Mouse (Mus musculus) liver, adult 2 months (tissue): ENCODE results near the gene Dglucy. TPM values are rescaled to one million over a fixed set of nuclear protein-coding genes. Genes with fewer than 3 reads are reported as not detected.

Experiments used
- DNase-seq: peaks from one replicate; pipeline ENCODE4 v3.0.0-alpha.2; 2011; ENCODE audit warnings: low read depth, low spot score; ENCODE audit errors: extremely low read depth
- H3K27ac ChIP-seq: fragments of 200-500 bp; replicated peaks from 2 replicates; pipeline ENCODE4 v1.5.1; 2012; ENCODE audit warnings: low read depth, mild to moderate bottlenecking, control low read depth, inconsistent platforms, low read length; ENCODE audit not compliant: insufficient read depth
- H3K27me3 ChIP-seq: fragments of 200-500 bp; 2 replicates; pipeline ENCODE4 v1.6.1; 2012; ENCODE audit warnings: mild to moderate bottlenecking, moderate library complexity, low read length, inconsistent platforms; ENCODE audit not compliant: control insufficient read depth, insufficient read depth
- H3K36me3 ChIP-seq: fragments of 200-500 bp; 2 replicates; pipeline ENCODE4 v1.6.1; 2012; ENCODE audit warnings: low read length, inconsistent platforms; ENCODE audit not compliant: control insufficient read depth, insufficient read depth
- H3K4me1 ChIP-seq: fragments of 200-500 bp; 2 replicates; pipeline ENCODE4 v1.6.1; 2011; ENCODE audit warnings: low read length; ENCODE audit not compliant: control insufficient read depth, insufficient read depth
- H3K4me3 ChIP-seq: fragments of 200-500 bp; 2 replicates; pipeline ENCODE4 v1.5.1; 2011; ENCODE audit warnings: low read depth, mild to moderate bottlenecking, control low read depth, low read length, moderate library complexity; ENCODE audit not compliant: insufficient read depth
- H3K79me2 ChIP-seq: fragments of 200-500 bp; 2 replicates; pipeline ENCODE4 v1.6.1; 2012; ENCODE audit warnings: inconsistent platforms, mild to moderate bottlenecking, low read length, moderate library complexity; ENCODE audit not compliant: control insufficient read depth, insufficient read depth
- H3K9ac ChIP-seq: fragments of 200-500 bp; 2 replicates; pipeline ENCODE4 v1.6.1; 2012; ENCODE audit warnings: low read depth, mild to moderate bottlenecking, control low read depth, inconsistent platforms, low read length
- CTCF ChIP-seq: fragments of 200-500 bp; IDR thresholded peaks from 2 replicates; pipeline ENCODE4 v1.5.1; 2011; ENCODE audit warnings: low read depth, low read length, control low read depth
- POLR2A ChIP-seq: fragments of 200-500 bp; IDR thresholded peaks from 2 replicates; pipeline ENCODE4 v1.6.1; 2011; ENCODE audit warnings: low read length, control low read depth; ENCODE audit not compliant: insufficient read depth; ENCODE audit errors: extremely low read depth
- WGBS: fragments of 180-500 bp; shearing (Covaris S2); methylation state at CpG from one replicate; pipeline ENCODE4 v1.1.7; 2018; 5-methylcytosine and 5-hydroxymethylcytosine counted together
- polyA plus RNA-seq: library from polyadenylated mRNA; depleted of rRNA; stranded (reverse); fragments of >200 nt; gene quantifications from 2 replicates; pipeline ENCODE4 v1.2.3, GENCODE M21; 2012
- total RNA-seq: library from RNA; depleted of rRNA; stranded (reverse); fragments of >200 nt; gene quantifications from 2 replicates; pipeline ENCODE4 v1.2.3, GENCODE M21; 2014

Dglucy gene
- total and polyA plus RNA-seq, 2 experiments = 35.2 to 36.8 TPM

DNA sequence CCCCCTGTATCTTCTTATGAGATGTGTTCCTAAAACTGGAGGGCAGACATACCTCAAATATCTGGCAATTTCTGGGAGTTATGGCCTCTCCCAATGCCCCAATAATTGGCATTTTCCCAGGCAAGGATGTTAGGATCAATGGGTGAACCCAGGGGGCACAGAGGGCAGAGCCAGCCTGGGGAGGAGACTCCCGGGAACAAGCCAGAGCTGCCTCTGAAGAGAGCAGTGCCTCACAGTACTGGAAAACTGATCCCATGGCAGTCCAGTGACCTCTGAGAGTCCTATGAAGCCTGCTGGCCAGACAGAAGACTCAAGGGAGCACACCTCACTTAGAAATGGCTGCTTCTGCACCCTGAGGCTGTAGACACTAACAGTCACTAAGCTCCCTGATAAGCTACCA, 67.7 kb downstream of the Dglucy start:
- WGBS = 26% methylated on average over 1 of the region's 1 CpGs

DNA sequence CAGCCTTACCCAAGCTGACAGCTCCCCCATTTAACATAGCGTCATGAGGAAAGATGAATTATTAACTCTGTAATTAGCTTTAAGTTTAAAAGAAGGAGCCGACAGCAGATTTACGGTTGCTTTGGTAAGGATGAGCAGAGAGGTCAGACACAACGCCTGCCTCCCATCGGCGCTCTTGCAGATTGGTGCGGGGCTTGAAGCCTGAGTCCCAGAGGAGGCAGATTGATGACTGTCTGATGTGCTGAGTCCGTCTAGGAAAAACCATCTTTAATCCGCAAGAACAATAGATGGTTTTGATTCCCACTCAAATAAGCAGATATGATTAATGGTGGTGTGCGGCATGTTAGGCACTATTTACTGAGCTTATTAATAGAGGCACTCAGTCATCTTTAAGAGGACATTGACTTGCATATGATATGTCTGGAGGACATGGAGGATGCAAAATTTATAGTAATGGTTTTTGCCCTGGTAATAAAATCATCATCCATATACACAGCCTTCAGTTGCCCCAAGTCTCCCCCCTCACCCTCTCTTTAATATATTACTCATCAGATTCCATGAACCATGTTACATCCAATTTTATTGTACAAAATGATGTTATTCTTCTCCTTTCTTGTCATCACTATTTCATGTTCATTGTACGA, 68.7 kb downstream of the Dglucy start:
- WGBS = 90% methylated on average over 11 of the region's 11 CpGs
- no peak overlapping the region for H3K4me3 ChIP-seq

More for the DNA sequence above, 67.7 kb downstream of the Dglucy start:
- no peak overlapping the region for H3K9ac ChIP-seq
- peaks cover 33% of the 10 kb centered on the region for H3K36me3 ChIP-seq
- H3K4me1 ChIP-seq = no peaks in the 10 kb centered on the region
- no peak for DNase-seq
- no peak overlapping the region for H3K4me3 ChIP-seq
- no peaks in the 10 kb centered on the region for H3K27me3 ChIP-seq
- TF ChIP-seq POLR2A = no peak
- TF ChIP-seq CTCF = no peak
- H3K79me2 ChIP-seq = no peaks in the 10 kb centered on the region
- H3K27ac ChIP-seq = no peak overlapping the region

GRCm38 (mm10) chr12:100849421-100850138, 70.7 kb downstream of the Dglucy start:
- peak; percentile 53 for TF ChIP-seq CTCF
- no peak for TF ChIP-seq POLR2A
- DNase-seq = peak; percentile 35
- WGBS = 82% methylated on average over 7 of the region's 7 CpGs

More for the DNA sequence above, 68.7 kb downstream of the Dglucy start:
- TF ChIP-seq CTCF (no peak), POLR2A (no peak)
- no peak overlapping the region for H3K9ac ChIP-seq
- H3K27me3 ChIP-seq = no peaks in the 10 kb centered on the region
- no peaks in the 10 kb centered on the region for H3K4me1 ChIP-seq
- no peak for DNase-seq
- no peak overlapping the region for H3K27ac ChIP-seq
- no peaks in the 10 kb centered on the region for H3K79me2 ChIP-seq
- H3K36me3 ChIP-seq = peaks cover 30% of the 10 kb centered on the region

GRCm38 (mm10) chr12:100852370-100852769, 73.5 kb downstream of the Dglucy start:
- peaks cover 23% of the 10 kb centered on the region; the same call in 1 of the 2 replicates for H3K36me3 ChIP-seq
- no peaks in the 10 kb centered on the region for H3K4me1 ChIP-seq
- no peak for DNase-seq
- H3K27ac ChIP-seq = no peak overlapping the region
- H3K79me2 ChIP-seq = no peaks in the 10 kb centered on the region
- H3K27me3 ChIP-seq = no peaks in the 10 kb centered on the region
- TF ChIP-seq POLR2A (no peak), CTCF (no peak)
- H3K9ac ChIP-seq = no peak overlapping the region
- H3K4me3 ChIP-seq = no peak overlapping the region
- 93% methylated on average over 3 of the region's 3 CpGs for WGBS

More at GRCm38 (mm10) chr12:100849421-100850138, 70.7 kb downstream of the Dglucy start:
- no peaks in the 10 kb centered on the region for H3K79me2 ChIP-seq
- no peak overlapping the region for H3K4me3 ChIP-seq
- H3K36me3 ChIP-seq = peaks cover 24% of the 10 kb centered on the region
- H3K4me1 ChIP-seq = no peaks in the 10 kb centered on the region
- no peaks in the 10 kb centered on the region for H3K27me3 ChIP-seq
- no peak overlapping the region for H3K9ac ChIP-seq
- no peak overlapping the region for H3K27ac ChIP-seq

DNA sequence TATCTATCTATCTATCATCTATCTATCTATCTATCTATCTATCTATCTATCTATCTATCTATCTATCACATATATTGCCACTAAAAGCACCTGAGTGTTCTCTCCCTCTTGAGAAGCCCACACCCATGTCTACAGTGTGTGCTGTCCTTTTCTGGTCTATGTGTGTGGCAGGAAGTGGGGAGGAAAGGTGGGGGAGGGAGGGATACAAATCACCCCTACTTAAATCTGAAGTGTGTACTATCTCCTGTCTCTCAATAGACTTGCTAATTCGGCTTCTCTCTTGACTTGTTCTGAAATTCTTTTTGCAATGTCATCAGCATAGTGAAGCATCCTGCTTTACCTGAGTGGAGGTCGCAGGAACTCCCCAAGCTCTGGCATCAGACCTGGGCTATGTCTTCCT, 77.5 kb downstream of the Dglucy start:
- no peak for DNase-seq
- WGBS = 84% methylated on average over 2 of the region's 2 CpGs
- Histone ChIP-seq H3K36me3 (peaks cover 26% of the 10 kb centered on the region; the same call in 1 of the 2 replicates), H3K79me2 (no peaks in the 10 kb centered on the region), H3K4me1 (no peaks in the 10 kb centered on the region), H3K4me3 (no peak overlapping the region), H3K9ac (no peak overlapping the region), H3K27me3 (no peaks in the 10 kb centered on the region), H3K27ac (no peak overlapping the region)
- TF ChIP-seq POLR2A (no peak), CTCF (no peak)
